Mouse (Mus musculus) hindbrain, embryonic 10.5 days (tissue): ENCODE results near the gene Dock11. TPM values are rescaled to one million over a fixed set of nuclear protein-coding genes. Genes with fewer than 3 reads are reported as not detected.

Source experiments
- DNase-seq: peaks from one replicate; pipeline ENCODE4 v3.0.0-alpha.2; 2017; ENCODE audit warnings: low spot score
- H3K27ac ChIP-seq: fragments of 300-500 bp; sonication (generic); 2 replicates; pipeline ENCODE4 v1.5.1; 2016; ENCODE audit warnings: mild to moderate bottlenecking, moderate library complexity
- H3K27me3 ChIP-seq: fragments of 300-500 bp; sonication (generic); 2 replicates; pipeline ENCODE4 v1.6.1; 2016; ENCODE audit warnings: mild to moderate bottlenecking; ENCODE audit not compliant: poor library complexity, insufficient read depth, severe bottlenecking
- H3K36me3 ChIP-seq: fragments of 300-500 bp; sonication (generic); 2 replicates; pipeline ENCODE4 v1.6.1; 2016; ENCODE audit warnings: mild to moderate bottlenecking, moderate library complexity
- H3K4me1 ChIP-seq: fragments of 300-500 bp; sonication (generic); replicated peaks from 2 replicates; pipeline ENCODE4 v1.6.1; 2016; ENCODE audit warnings: mild to moderate bottlenecking
- H3K4me3 ChIP-seq: fragments of 300-500 bp; sonication (generic); 2 replicates; pipeline ENCODE4 v1.5.1; 2016; ENCODE audit warnings: mild to moderate bottlenecking, moderate library complexity
- H3K9me3 ChIP-seq: fragments of 300-500 bp; sonication (generic); 2 replicates; pipeline ENCODE4 v1.6.1; 2016; ENCODE audit warnings: mild to moderate bottlenecking, moderate library complexity
- WGBS: fragments of 180-500 bp; shearing (Covaris S2); methylation state at CpG from one replicate; pipeline ENCODE4 v1.1.7; 2016; 5-methylcytosine and 5-hydroxymethylcytosine counted together
- polyA plus RNA-seq: library from polyadenylated mRNA; unstranded; fragments of >200 nt; fragmentation: Nextera tagmentation; extraction: Ambion mirVana; gene quantifications from 2 replicates; pipeline ENCODE4 v1.2.1, GENCODE M21; 2016

Dock11 gene
- polyA plus RNA-seq, 1 experiment from 2014 or later: 18.2 TPM

DNA sequence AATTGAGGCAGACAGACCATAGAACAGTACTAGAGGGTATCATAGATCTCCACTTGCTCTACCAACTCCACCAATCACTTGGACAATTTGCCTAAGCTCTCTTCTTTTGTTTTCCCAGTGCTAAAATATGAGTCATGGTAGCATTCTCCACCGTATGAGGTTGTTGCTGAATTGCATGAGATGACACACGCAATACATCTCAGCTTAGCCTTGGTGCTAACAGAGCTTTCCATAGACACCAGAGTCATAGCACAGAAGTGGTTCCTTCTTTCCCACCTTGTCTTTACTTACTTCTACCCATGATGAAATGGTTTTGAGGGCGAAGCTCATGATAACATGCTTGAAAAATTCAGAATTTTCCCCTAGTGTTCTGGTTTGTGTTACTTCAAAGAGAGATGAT, 33.3 kb downstream of the Dock11 start:
- Histone ChIP-seq H3K27me3 (no peaks in the 10 kb centered on the region), H3K27ac (no peak overlapping the region), H3K36me3 (no peaks in the 10 kb centered on the region), H3K4me1 (no peaks in the 10 kb centered on the region), H3K9me3 (no peaks in the 10 kb centered on the region), H3K4me3 (no peak overlapping the region)
- WGBS: 95% methylated on average over 3 of the region's 3 CpGs
- no peak for DNase-seq

DNA sequence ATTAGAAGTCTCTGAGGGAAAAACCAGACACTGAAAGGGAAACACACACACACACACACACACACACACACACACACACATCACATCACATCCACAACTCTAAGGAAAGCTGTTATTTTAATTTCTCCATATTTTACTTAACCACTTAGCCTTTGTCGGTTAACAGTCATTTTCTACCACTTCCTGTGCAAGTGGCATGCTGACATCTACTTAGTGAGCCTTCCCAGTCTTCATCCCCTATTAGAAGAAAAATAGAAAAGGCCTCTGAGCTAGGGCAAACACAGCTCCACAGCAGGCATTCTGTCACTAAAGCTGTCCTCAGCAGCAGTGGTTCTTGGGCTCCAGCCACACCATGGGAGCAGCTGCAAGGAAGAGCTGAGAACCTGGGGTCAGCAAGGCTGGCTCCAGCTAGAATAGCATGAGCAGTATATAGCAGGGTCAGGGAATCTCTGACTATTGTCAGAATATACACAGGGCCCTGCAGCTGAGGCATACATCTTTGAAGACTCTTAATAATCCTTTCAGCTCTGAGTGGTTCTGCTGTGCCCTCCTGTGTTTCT, 36.2 kb downstream of the Dock11 start:
- no peak overlapping the region for H3K4me3 ChIP-seq
- no peak for DNase-seq
- H3K27ac ChIP-seq: no peak overlapping the region
- H3K4me1 ChIP-seq: no peaks in the 10 kb centered on the region
- WGBS: 74% methylated on average over 1 of the region's 1 CpGs
- H3K36me3 ChIP-seq: no peaks in the 10 kb centered on the region
- H3K9me3 ChIP-seq: no peaks in the 10 kb centered on the region
- H3K27me3 ChIP-seq: no peaks in the 10 kb centered on the region

- Histone ChIP-seq H3K4me1 (no peaks in the 10 kb centered on the region), H3K36me3 (no peaks in the 10 kb centered on the region), H3K9me3 (no peaks in the 10 kb centered on the region), H3K4me3 (no peak overlapping the region), H3K27ac (no peak overlapping the region), H3K27me3 (no peaks in the 10 kb centered on the region)
- no peak for DNase-seq
- 84% methylated on average over 9 of the region's 9 CpGs for WGBS
These were observed 41.7 kb downstream of the Dock11 start for GRCm38 (mm10) chrX:35930094-35930933.

DNA sequence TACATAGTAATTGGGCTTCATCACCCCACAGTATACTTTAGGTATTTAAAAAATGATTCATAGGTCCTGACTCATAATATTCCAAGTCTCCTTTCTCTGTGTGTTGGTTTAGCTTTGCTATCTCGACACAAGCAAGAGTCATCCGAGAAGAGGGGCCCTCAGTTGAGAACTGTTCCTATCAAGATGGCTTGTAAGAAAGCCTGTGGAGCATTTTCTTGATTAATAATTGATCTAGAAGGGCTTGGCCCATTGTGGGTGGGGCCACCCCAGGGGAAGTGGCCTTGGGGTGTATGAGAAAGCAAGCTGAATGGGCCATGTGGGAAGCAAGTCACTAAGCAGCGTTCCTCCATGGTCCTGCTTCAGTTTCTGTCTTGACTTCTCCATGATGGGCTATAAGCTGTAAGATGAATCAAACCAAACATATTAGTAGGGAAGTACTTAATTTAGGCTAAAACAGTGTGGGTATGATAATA, 42.3 kb downstream of the Dock11 start:
- Histone ChIP-seq H3K9me3 (no peaks in the 10 kb centered on the region), H3K27ac (no peak overlapping the region), H3K4me1 (no peaks in the 10 kb centered on the region), H3K27me3 (no peaks in the 10 kb centered on the region), H3K36me3 (no peaks in the 10 kb centered on the region), H3K4me3 (no peak overlapping the region)
- DNase-seq: no peak
- 85% methylated on average over 3 of the region's 3 CpGs for WGBS

- no peak for DNase-seq
- WGBS: 66% methylated on average over 1 of the region's 1 CpGs
- no peak overlapping the region for H3K4me3 ChIP-seq
- no peaks in the 10 kb centered on the region for H3K4me1 ChIP-seq
- H3K36me3 ChIP-seq: no peaks in the 10 kb centered on the region
- no peak overlapping the region for H3K27ac ChIP-seq
- no peaks in the 10 kb centered on the region for H3K9me3 ChIP-seq
- H3K27me3 ChIP-seq: no peaks in the 10 kb centered on the region
These were observed 43.3 kb downstream of the Dock11 start for GRCm38 (mm10) chrX:35931945-35932344.

DNA sequence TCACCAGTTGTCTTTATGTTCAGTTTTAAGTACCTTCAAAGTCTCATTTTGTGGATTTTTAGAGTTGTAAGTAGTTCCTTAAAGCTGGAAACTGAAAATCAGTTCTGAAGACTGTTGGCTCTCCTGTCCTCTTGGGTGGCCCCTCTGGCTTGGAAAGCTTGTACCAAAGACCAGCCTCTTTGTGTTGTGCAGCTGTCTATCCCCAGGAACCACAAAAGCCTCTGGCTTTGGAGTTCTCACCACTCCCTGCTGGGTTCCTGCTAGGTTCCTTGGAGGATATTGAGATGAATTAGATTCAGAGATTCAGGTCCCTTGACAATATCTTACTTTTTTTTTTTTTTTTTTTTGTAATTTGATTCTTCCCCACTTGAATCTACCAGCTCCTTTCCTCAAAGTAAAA, 44.3 kb downstream of the Dock11 start:
- no peak for DNase-seq
- H3K4me1 ChIP-seq: no peaks in the 10 kb centered on the region
- H3K36me3 ChIP-seq: no peaks in the 10 kb centered on the region
- H3K9me3 ChIP-seq: no peaks in the 10 kb centered on the region
- H3K27ac ChIP-seq: no peak overlapping the region
- no peak overlapping the region for H3K4me3 ChIP-seq
- H3K27me3 ChIP-seq: no peaks in the 10 kb centered on the region

GRCm38 (mm10) chrX:35938112-35938511, 49.5 kb downstream of the Dock11 start:
- H3K27me3 ChIP-seq: no peaks in the 10 kb centered on the region
- no peak overlapping the region for H3K4me3 ChIP-seq
- no peaks in the 10 kb centered on the region for H3K36me3 ChIP-seq
- DNase-seq: no peak
- no peaks in the 10 kb centered on the region for H3K9me3 ChIP-seq
- no peak overlapping the region for H3K27ac ChIP-seq
- H3K4me1 ChIP-seq: no peaks in the 10 kb centered on the region
- WGBS: 80% methylated on average over 5 of the region's 5 CpGs

DNA sequence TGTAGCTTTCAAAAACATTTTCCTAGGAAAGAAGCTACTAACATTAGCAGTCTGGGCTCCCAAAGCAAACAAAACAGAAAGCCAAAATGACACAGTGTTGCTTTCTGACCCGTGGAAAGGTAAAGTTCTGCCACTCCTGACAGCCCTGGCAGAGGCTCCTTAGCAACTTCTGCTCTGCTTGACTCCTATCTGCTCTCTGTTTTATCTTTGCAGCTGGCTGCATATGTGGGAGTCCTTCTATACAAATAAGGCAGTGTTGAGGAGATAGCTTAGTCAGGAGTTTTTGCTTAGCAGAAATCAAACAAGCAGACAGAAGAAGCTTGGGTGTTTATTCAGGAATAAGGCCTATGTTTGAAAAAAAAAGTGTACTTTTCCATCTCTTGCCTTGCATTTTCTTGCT, 57.8 kb downstream of the Dock11 start:
- no peaks in the 10 kb centered on the region for H3K27me3 ChIP-seq
- no peak overlapping the region for H3K4me3 ChIP-seq
- no peaks in the 10 kb centered on the region for H3K4me1 ChIP-seq
- no peaks in the 10 kb centered on the region for H3K36me3 ChIP-seq
- 74% methylated on average over 1 of the region's 1 CpGs for WGBS
- DNase-seq: no peak
- H3K27ac ChIP-seq: no peak overlapping the region
- no peaks in the 10 kb centered on the region for H3K9me3 ChIP-seq

GRCm38 (mm10) chrX:35950135-35950534, 61.5 kb downstream of the Dock11 start:
- Histone ChIP-seq H3K4me3 (no peak overlapping the region), H3K27me3 (no peaks in the 10 kb centered on the region), H3K27ac (no peak overlapping the region), H3K9me3 (no peaks in the 10 kb centered on the region), H3K4me1 (no peaks in the 10 kb centered on the region), H3K36me3 (no peaks in the 10 kb centered on the region)
- no peak for DNase-seq
- WGBS: 93% methylated on average over 4 of the region's 4 CpGs

DNA sequence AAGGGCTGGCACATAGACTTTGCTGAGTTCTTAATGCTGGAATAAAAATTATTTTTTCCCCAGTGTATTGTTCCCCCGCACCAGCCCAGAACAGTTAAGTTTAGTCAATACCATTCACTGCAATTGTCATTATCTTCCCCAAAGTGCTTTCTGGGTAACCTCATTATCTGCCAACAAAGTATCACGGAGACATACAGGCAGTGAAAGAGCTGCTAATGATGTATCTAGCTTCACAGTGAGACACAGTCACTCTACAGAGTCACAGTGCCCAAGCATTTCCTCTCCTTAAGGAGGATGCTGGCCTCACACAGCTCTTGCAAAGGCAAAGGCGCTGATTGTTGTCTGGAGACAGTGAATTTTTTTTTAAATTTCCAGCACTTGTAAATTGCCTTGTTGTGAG, 63.3 kb downstream of the Dock11 start:
- no peak for DNase-seq
- Histone ChIP-seq H3K27me3 (no peaks in the 10 kb centered on the region), H3K36me3 (0 out of 2 replicates have a peak, but pooled peaks cover 4% of the 10 kb centered on the region), H3K27ac (no peak overlapping the region), H3K4me1 (no peaks in the 10 kb centered on the region), H3K4me3 (no peak overlapping the region), H3K9me3 (no peaks in the 10 kb centered on the region)
- 86% methylated on average over 3 of the region's 3 CpGs for WGBS

DNA sequence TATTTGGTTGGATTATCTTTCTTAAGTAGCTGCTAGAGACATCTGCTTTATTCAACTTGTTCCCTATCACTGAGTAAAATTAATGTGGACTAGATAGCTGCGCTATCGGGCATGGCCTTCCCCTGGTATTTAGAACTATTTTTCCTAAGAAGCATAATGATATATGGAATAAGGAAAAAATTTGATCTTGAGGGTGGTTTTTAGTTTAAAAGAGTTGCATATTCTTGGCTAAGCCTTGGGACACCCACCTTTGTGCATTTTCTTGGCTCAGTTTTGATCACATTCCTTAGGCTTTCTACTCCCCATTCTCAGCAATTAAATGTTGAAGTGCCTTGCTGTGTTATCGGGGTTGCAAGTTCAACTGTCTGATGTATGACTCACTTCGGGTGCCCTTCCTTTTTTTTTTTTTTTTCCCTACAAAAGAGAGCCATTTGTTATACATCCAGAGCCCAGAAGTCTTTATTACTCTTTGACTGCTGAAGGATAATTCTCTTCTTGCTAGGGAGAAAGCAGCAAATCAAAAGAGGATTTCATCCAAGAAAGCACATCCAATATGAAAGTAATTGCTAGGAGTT, 64.0 kb downstream of the Dock11 start:
- Histone ChIP-seq H3K27me3 (no peaks in the 10 kb centered on the region), H3K36me3 (0 out of 2 replicates have a peak, but pooled peaks cover 4% of the 10 kb centered on the region), H3K4me1 (no peaks in the 10 kb centered on the region), H3K27ac (no peak overlapping the region), H3K4me3 (no peak overlapping the region), H3K9me3 (no peaks in the 10 kb centered on the region)
- WGBS: 90% methylated on average over 4 of the region's 4 CpGs
- no peak for DNase-seq

DNA sequence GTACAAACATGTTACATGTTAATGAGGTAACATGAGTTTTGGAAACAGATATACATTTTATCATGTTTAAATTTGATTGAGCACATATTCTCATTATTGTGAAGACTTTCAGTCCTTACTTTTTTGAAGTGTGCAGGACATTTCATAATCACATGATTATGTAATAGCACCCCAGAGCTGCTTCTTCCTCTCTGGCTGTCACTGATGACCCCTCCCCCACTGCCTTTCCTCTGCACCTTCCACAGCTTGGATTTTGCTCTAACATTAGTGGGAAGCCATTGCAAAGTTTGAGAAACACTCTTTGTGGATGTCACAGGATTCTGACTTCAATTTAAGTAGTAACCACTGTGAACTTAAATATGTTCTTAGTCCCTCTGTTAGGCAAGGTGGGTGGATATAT, 67.6 kb downstream of the Dock11 start:
- Histone ChIP-seq H3K4me1 (no peaks in the 10 kb centered on the region), H3K27me3 (no peaks in the 10 kb centered on the region), H3K27ac (no peak overlapping the region), H3K9me3 (no peaks in the 10 kb centered on the region), H3K4me3 (no peak overlapping the region), H3K36me3 (0 out of 2 replicates have a peak, but pooled peaks cover 4% of the 10 kb centered on the region)
- DNase-seq: no peak

GRCm38 (mm10) chrX:35963087-35963486, 74.5 kb downstream of the Dock11 start:
- Histone ChIP-seq H3K36me3 (no peaks in the 10 kb centered on the region), H3K27ac (no peak overlapping the region), H3K9me3 (no peaks in the 10 kb centered on the region), H3K27me3 (no peaks in the 10 kb centered on the region), H3K4me1 (no peaks in the 10 kb centered on the region), H3K4me3 (no peak overlapping the region)
- no peak for DNase-seq
- WGBS: 83% methylated on average over 6 of the region's 6 CpGs
